Mouse (Mus musculus): ENCODE data around the gene Mast3. TPM values are rescaled to one million over a fixed set of nuclear protein-coding genes. Genes with fewer than 3 reads are reported as not detected.
"Not testable (repeated sequence)": the region's sequence is repeated elsewhere in the genome, so short reads cannot be mapped to it uniquely, and the experiment has no call there.

Gene Mast3
- total RNA-seq, 2 experiments from 2014 or later: 298 to 350 TPM

DNA sequence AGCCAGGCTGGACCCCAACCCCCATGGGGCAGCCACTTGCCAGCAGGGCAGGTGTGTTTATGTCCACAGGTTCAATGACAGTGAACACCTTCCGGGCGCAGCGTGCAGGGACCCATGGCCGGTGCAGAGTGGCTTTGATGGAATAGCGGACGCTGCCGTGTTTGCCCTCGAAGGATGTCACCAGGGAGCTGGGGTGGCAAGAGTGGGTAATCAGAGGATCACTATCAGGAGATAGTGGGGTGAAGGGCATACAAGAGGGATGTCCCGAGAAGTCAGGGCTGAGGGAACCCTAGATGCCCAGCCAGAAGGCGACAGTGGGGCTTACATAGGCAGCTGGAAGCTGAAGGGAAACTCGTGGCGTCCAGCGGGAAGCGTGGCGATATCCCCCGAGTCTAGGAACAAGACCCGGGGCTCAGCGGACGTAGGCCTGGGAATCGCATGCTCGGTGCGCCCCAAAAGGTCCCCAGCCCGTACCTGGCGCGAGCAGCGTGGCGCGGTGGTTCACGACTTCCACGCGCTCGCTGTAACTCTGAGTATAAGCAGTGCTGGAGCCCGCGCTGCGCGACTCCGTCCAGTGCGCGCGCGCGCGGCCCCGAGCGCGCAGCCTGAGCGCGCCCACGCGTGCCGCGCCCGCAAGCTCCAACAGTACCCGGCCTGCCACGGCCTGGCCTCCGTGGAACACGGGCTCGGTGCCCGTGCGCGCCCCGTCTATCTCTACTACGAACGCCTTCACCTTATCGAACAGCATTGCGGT, 34.0 kb upstream of the Mast3 start:
- intact Hi-C loops (cut with DNase I): loop anchor here (2.0 kb wide), 1 partner anchor 34 kb away; the partner anchor contains the start of gene Mast3
- no peak for DNase-seq (ENCODE audit: low spot score in 2 of 2)

DNA sequence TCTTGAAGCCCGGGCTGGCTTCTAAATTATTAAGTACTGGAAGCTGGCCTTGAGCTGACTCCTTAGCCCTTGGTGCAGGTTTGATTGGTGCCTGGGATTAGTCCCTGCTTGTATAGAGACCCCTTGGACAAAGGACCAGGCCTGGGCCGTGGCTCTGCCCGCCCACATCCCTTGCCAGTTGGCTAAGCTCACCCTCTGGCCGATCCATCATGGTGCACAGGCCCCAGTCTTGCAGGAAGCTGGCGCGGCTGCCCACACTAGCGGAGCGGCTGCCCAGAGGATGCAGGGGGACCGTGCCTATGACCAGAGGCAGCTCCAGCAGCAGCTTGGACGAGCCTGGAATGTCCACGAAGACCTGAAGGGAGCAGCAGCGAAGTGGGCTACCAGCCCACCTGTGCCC, 31.8 kb upstream of the Mast3 start:
- no peak for DNase-seq (ENCODE audit: low spot score in 2 of 2)
- intact Hi-C loops (cut with DNase I): no loop called here

DNA sequence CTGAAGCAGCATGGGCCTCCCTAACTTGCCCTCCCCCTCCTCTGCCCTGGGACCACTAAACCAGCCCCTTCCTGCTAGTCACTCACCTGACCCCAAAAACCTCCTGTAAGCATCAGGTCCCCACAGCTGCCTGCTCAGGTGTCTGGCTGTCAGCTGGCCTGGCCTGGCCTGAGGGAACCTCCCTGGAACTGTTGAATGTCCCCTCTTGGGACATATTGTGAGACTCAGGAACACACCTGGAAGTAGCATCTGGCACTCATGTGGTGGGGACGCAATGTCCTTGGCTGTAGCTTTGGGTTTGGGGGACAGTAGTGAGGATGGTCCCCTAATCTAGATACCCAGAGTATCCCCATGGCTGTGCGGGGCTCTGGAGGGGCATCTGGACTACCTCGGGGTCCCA, 29.2 kb upstream of the Mast3 start:
- intact Hi-C loops (cut with DNase I): no loop called here
- DNase-seq (ENCODE audit: low spot score in 2 of 2): no peak

DNA sequence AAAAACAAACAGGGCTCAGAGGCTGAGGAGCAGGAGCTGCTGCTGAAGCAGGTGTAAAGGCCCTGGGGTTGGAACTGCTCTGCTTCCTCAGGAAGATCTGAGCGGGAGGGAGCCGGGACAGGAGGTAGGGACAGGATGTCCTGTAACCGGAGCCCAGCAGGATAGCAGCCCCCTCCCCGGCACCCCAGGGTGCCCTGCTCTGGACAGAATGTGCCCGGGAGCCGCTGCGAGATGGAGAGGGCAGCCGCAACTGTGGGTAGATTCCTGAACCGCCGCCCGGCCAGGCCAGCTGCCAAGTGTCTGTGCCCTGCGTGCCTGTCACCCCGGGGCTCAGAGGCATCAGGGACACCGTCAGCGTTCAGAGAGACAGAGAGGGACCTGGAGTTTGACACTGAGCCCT, 28.7 kb upstream of the Mast3 start:
- no peak for DNase-seq (ENCODE audit: low spot score in 2 of 2)
- intact Hi-C loops (cut with DNase I): no loop called here

DNA sequence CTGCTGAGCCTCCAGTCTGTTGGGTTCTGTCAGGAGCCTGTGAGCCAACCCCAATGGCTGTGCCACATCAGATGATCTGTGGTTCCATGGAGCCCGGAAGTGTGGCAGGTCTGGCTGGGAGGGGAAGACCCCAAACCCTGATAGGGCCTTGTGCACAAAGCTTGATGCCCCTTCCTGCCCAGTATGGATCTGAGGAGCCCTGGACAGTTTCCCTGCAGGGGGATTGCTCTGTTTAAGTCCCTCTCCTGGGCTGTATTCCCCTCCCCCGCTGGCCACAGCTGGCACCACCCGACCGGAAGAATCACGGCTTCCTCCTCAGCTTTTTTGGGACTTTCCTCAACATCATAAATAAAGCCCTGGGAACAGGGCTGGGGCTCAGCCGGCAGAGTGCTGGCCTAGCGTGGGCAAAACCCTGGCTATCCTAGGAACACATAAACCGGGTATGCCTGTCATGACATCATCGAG, 28.2 kb upstream of the Mast3 start:
- intact Hi-C loops (cut with DNase I): no loop called here
- DNase-seq (ENCODE audit: low spot score in 2 of 2): no peak

DNA sequence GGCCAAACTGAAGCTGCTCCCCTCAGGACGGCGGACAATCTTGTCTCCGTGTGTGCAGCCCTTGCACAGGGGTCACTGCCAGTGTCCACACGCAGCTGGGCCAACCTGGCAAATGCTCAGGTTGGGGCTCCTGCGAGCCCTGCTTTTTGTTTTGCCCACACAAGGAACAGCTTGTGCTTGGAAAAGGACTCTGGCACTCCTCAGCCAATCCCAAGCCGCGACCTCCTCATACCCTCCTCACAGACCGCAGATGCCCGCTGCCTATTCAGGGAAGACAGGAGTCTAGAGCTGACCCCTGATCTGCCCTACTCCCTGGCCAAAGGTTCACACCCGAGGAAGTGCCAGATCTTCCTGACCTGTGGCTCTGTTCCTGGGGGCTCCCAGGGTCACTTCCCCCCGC, 27.5 kb upstream of the Mast3 start:
- no peak for DNase-seq (ENCODE audit: low spot score in 2 of 2)
- intact Hi-C loops (cut with DNase I): no loop called here

DNA sequence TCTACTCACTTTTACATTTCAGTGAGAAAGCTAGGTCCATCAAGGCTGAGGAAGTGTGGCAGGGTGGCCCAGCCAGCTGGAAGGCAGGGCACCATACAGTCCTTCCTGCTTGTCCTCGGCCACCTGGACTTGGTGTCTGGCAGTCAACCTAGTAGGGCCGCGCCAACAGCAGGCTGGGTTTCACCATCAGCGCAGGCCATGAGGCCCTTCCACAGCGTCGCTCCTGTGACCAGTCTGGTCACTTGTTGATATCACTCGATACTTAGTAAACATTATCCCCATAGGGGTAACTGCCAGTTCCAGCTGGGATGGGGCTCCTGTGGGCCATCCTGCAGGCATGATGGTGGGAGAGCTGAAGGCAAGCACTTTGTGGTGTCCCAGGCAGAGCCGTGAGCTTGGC, 26.7 kb upstream of the Mast3 start:
- no peak for DNase-seq (ENCODE audit: low spot score in 2 of 2)
- intact Hi-C loops (cut with DNase I): no loop called here

DNA sequence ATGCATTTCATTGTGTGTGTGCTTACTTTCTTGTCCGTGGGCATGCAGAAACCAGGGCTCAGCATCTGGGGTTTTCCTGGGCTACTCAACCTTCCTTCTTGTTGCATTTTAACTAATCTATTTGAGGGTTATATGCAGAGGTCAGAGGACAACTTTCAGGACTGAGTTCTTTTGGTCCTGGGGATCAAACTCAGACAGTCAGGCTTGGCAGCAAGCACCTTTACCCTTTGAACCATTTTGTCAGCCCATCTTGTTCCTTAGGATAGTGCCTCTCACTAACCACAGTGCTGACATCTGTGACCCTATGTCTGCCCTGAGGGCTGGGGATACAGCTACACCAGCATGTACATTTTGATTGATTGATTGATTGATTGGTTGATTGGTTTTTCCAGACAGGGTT, 22.9 kb upstream of the Mast3 start:
- intact Hi-C loops (cut with DNase I): no loop called here
- DNase-seq (ENCODE audit: low spot score in 2 of 2): no peak

DNA sequence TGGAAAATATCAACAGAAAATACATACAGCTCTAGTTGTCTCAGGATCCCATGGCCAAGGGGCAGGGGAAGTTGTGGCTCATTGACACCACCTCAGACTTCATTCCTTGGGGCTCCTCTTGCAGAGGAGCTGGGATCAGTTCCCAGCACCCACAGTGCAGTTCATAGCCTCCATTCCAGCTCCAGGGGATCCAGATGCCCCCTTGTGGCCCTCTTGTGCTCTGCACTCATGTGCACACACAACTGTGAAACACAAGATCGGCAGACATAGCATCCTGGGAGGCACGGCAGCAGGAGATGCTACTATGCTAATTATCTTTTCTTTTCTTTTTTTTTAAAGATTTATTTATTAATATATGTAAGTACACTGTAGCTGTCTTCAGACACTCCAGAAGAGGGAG, 22.2 kb upstream of the Mast3 start:
- intact Hi-C loops (cut with DNase I): no loop called here
- no peak for DNase-seq (ENCODE audit: low spot score in 2 of 2)

DNA sequence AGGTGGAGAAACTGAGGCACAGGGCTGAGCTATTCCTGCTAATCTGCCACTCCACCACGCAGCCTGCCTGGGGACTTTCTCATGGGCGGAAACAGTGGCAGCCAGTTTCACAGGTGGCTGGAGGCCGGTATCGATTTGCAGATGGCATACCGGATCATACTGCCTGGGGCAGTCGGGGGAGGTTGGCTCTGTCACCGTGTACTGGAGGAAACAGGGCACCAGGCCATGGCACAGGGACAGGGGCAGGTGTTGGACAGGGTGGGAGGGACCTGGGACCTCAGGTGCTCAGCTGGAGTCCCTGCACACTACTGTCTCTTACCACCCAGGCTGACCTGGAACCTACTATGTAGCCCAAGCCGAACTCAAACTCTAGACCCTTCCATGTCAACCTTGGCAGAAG, 21.0 kb upstream of the Mast3 start:
- no peak for DNase-seq (ENCODE audit: low spot score in 2 of 2)
- intact Hi-C loops (cut with DNase I): no loop called here

DNA sequence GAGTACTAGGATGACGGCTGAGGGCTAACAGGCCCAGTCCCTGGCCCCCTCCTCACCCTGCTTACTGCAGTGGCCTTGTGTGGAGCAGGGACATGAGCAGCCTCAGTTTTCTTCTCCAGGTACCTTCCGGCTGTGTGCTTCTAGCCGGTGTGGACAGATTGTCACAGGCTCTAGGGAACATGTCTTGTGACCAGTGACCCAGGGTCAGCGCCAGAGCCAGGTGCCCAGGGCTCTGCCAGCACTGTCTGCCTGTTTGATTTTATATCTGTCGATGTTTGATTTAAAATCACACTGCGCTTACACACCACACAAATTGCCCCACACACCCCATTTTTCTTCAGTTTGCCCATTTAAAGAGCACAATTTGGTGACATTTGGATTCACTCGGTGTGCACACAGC, 18.9 kb upstream of the Mast3 start:
- no peak for DNase-seq (ENCODE audit: low spot score in 2 of 2)
- intact Hi-C loops (cut with DNase I): no loop called here

DNA sequence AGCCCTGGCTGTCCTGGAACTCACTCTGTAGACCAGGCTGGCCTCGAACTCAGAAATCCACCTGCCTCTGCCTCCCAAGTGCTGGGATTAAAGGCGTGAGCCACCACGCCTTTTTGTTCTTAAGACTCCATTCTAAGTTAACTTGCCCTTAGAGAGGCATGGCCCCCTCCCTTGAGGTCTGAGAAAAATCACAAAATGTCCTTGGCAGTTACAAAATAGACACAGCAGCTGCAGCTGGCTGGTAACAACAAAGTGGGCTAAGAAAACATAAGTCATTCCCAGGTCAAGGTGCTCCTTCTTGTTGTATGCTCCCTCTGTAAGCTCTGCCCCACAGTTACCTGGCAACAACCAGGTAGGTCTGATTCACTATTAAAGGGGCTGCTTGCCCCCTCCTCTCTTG, 17.7 kb upstream of the Mast3 start:
- DNase-seq (ENCODE audit: low spot score in 2 of 2); intact Hi-C loops (cut with DNase I): not testable (repeated sequence)

DNA sequence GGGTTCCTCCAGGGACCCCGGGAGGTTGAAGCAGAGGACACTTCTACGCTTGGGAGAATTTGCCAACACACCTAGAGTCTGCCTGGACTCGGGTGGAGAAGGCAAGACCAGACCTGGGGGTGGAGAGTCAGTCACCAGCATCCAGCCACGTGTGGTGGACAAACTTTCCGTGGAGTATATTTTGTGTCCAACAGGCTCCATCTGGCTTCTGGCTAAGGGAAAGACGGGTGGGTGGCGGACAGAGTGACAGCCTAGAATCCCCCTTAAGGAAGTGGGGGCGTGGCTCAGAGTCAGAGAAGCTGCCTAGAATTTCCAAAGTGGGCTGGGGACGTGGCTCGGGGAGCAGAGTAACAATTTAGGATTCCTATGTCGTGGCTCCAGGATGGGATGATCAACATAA, 17.1 kb upstream of the Mast3 start:
- intact Hi-C loops (cut with DNase I): loop anchor here (1.0 kb wide), 1 partner anchor 19 kb away; no protein-coding TSS in a partner anchor
- peak in 1 of 2 experiments; percentile 86 for DNase-seq (ENCODE audit: low spot score in 2 of 2)

DNA sequence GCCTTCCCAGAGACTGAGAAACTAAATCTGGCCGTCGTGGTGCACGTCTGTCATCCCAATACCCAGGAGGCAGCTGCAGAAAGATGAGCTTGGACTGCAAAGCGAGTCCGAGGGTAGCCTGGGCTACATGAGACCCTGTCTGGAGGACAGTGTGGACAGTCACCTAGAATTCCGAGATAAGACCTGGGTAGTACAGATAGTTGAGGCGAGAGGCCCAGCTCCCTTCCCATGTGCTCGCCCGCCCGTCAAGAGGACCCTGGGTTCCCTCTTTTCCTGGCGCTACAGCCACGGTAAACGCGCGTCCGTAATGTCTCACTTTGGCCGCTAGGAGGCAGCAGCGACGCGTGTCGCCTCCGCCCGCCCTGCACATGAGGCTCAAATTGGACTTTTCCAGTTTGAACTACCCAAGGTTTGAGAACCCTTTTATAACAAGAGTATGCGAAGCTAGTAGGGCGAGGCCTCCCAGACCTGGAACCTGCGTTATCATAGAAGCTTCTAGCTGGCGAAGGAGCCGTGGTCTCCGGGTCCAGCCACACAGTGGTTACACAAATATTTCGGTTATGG, 16.6 kb upstream of the Mast3 start:
- DNase-seq (ENCODE audit: low spot score in 2 of 2): no peak
- intact Hi-C loops (cut with DNase I): loop anchor here (1.0 kb wide), 1 partner anchor 20 kb away; no protein-coding TSS in a partner anchor

DNA sequence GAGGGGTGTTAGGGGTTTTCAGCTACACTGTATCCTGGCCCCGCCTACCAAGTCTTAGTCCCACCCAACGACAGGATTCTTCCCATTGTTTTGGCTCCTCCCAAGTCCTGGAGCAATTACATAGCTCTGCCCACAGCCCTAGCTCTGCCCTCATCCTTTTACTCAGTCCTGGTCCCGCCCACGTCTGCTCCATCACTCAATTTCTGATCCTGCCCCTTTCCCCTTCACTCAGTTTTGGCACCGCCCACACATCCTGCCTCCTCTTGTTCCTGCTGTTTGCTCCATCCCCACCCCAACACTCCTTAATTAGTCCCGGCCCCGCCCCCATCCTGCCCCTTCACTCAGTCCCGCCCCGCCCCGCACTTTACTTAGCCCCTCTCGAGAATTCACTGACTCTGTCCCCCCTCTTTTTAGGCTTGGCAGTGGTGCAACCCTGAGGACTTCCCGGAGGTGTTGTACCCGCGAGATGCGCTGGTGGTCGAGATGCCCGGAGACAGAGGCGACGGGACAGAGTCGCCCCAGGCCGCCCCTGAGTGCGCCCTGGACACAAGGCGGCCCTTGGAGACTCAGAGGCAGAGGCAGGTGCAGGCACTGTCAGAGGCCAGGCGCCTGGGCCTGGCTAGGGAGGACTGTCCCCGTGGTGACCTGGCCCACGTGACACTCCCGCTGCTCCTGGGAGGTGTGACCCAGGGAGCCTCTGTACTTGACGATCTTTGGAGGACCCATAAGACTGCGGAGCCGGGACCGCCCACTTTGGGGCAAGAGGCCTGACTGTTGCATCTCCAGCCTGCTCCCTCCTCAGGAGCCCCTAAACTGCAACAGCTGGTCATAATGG, 15.5 kb upstream of the Mast3 start:
- DNase-seq (ENCODE audit: low spot score in 2 of 2): no peak

DNA sequence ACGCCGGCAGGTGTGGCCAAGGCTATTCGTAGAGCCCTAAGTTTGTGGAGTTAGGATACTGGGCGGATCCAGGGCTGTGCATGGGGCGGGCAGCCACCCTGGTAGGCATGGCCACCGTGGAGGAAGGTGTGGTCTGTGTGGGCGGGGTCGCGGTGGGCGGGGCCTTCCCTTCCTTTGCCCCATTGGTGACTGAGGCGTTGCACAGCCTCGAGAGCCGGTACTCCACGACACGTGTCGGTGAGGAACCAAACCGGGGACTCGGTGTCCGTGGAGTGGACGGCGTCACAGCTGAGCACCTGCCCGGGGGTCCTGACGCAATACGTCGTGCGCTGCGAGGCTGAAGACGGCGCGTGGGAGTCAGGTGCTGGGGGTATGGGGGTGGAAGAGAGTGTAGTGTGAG, 11.8 kb upstream of the Mast3 start:
- intact Hi-C loops (cut with DNase I): no loop called here
- no peak for DNase-seq (ENCODE audit: low spot score in 2 of 2)

More for the DNA sequence above, 15.5 kb upstream of the Mast3 start:
- intact Hi-C loops (cut with DNase I): no loop called here

DNA sequence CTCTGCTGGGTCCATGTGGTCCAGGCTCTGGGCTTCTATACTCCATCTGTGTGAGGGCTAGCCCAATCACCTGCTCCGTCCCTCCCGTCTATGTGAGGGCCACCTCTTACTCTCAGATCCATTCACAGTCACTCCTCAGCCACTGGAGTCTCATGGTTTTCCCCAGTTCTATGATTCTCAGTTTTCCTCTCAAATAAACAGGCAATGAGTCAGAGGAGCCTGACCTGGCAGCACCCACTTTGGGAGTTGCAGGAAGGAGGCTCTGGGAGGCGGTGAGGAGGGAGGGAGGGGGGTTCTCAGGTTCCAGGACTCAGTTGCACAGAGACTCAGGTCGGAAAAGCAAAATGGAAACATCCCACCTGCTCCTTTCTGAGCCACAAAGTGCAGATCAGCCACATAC, 8.0 kb upstream of the Mast3 start:
- intact Hi-C loops (cut with DNase I): no loop called here
- no peak for DNase-seq (ENCODE audit: low spot score in 2 of 2)

DNA sequence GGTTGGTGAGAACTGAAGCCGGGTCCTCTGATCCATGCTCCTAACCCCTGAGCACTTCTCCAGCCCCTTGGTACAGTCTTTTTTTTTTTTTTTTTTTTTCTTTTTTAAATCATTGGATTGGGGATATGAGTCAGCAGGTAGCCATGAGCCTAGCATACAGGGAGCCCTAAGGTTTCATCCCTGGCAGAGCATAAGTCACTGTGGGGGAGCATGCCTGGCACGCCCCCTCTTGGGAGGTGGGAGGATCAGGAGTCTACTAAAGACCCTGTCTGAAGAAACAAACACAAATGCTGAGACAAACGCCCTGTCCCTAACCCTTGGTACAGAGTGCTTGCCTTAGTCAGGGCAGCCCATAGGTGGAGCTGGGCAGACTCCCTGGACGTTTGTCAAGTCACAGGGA, 7.2 kb upstream of the Mast3 start:
- intact Hi-C loops (cut with DNase I): no loop called here
- no peak for DNase-seq (ENCODE audit: low spot score in 2 of 2)

DNA sequence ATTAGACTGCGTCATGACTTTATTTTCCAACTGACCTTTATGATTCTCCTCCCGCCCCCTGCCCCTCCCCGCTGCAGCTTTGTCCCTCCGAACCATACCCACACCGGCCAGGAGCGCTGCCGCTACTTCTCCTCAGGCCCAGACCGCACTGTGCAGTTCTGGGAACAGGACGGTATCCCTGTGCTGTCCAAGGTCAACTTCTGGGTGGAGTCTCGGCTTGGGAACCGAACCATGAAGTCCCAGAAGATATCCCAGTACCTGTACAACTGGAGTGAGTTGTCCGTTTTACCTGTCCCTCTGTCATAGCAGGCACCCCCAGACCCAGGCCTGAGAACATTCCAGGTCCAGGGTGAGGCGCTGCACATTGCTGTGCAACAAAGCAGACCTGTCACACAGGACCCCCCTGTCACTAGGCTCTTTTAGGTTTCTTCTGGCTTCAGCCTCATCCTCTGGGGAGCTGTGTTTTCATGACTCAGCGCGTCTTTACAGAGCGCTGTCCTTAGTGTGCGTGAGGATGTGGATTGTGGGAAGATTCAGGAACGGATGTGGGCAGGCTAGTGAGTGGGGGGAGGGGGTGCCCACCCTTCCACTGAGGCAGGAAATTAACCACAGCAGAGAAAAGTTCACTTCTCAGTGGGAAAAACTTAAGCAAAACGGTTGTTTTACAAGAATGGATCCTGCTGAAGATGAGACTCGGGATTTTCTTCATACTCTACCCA, 6.3 kb upstream of the Mast3 start:
- intact Hi-C loops (cut with DNase I): no loop called here
- no peak for DNase-seq (ENCODE audit: low spot score in 2 of 2)
